Mouse (Mus musculus) cerebellum, postnatal 25 days (tissue): ENCODE data around the gene Ninl.

Experiments used
- DNase-seq, 2 experiments: peaks; one replicate each; pipeline ENCODE4 v3.0.0; 2021; ENCODE audit warnings: mixed read lengths in 2 of 2

Gene Ninl

GRCm38 (mm10) chr2:150902347-150902746, 136.8 kb downstream of the Ninl start:
- DNase-seq: no peak

- DNase-seq: no peak
These were observed 138.8 kb downstream of the Ninl start for GRCm38 (mm10) chr2:150900341-150900740.

- no peak for DNase-seq
These were observed 143.4 kb downstream of the Ninl start for GRCm38 (mm10) chr2:150895691-150896252.

DNA sequence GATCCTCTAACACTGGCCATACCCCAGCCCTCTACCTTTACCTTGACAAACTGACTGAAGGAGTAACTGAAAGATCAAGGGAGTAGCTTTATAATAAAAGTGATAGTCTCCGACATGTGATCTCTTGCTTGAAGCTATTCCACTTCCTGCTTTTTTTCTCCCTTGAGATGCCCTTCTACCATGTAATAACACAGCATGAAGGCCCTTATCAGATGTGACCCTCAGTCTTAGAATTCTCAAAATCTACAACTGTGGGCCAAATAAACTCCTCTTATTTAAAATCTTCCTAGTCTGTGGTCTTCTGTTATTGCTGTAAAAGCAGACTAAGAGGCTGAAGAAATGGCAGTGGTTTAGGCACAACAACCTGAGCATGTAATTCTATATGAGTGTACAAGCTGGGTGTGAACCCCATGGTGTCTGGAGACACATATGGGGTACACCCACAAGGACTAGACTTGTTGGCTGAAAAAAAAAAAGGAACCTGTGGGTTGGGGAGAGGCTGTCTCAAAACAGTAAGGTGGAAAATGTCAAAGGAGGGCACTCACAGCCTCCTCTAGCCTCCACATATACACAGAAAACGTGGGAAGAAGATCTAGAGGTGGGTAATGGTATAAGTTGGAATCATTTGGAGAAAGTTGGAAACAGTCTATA, 144.4 kb downstream of the Ninl start:
- no peak for DNase-seq

GRCm38 (mm10) chr2:150887370-150887769, 151.8 kb downstream of the Ninl start:
- DNase-seq: no peak

DNA sequence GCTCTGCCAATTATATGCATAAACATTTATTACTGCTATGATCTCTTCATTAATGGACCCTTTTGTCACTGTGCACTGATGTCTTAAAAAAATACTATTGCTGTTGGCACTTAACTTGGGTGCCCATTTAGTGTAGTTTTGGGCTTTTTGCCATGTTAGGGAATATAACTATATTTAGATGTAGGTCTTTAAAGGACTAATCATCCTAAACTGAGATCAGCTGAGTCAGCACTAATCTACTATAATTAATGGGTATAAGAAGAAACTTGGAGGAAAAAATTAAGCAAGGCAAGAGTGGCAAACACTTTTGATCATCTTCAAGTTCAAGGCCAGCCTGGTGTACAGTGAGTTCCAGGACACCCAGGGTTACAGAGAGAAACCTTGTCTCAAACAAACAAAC, 152.9 kb downstream of the Ninl start:
- DNase-seq: no peak

- DNase-seq: no peak
These were observed 153.4 kb downstream of the Ninl start for GRCm38 (mm10) chr2:150885814-150886213.

- no peak for DNase-seq
These were observed 154.4 kb downstream of the Ninl start for GRCm38 (mm10) chr2:150884779-150885110.
